Mouse (Mus musculus) stomach, postnatal 0 days (tissue): ENCODE measurements around the gene Olfr907.

ENCODE experiments used
- CTCF ChIP-seq: IDR thresholded peaks from 2 replicates; pipeline ENCODE4 v1.5.1; 2016; ENCODE audit warnings: antibody characterized with exemption, low read depth, mild to moderate bottlenecking, moderate library complexity
- EP300 ChIP-seq: optimal IDR thresholded peaks from 2 replicates; pipeline ENCODE3; 2016; ENCODE audit warnings: antibody characterized with exemption

GRCm38 (mm10) chr9:38447352-38447751 is 48.2 kb upstream of the Olfr907 start, which contains the start of gene Olfr902:
- no peak for TF ChIP-seq EP300
- TF ChIP-seq CTCF, result no peak
